Mouse (Mus musculus) ZHBTc4 (cell line): ENCODE measurements around the gene Pdxp.
A peak's percentile ranks its signal among the peaks of the same experiment; 100 is the strongest.

ENCODE experiments used
- DNase-seq: peaks from one replicate; pipeline ENCODE4 v3.0.0-alpha.2; 2011; ENCODE audit warnings: low read depth, low spot score

Pdxp gene

GRCm38 (mm10) chr15:78899409-78899739, 14.3 kb upstream of the Pdxp start, which contains the start of gene Gm49510:
Gm49510 (plus strand) TSS chr15:78899667.
- DNase-seq = no peak

DNA sequence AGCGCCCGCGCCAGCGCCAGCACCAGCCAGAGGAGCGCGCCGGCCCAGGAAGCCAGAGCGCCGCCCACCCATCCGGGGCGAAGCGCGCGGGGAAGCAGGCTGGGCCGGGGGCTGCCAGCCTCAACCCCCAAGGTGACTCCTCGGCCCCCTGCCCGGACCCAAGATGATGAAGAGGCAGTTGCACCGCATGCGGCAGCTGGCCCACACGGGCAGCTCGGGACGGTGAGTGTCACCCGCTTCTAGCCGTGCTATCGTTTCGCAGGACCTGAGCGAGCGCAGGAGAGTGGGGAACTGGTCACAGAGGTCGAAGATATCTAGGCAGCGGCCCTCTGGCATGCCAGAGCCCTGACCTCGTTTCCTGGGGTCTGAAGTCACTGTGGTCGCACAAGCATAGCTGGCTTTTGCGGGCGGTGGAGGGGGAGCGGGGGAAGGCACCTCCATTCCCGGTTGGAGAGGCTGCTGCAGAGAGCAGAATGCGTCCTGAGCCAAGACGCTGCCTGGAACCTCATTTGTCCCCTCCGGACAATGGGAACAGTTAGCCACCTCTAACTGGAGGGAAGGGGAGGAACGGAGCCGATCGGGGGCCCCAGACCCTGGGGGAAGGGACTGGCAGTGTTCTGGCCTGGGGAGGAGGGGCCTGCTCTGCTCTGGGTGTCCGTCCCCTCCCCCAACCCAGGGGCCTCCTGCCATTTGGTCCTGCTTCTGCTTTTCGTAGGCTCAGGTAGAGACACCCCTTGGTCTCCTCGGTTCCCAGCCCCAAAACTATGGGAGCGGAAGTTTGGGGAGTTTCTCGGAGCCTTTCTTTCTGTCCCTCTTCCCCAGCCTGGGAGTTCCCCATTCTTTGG, 13.8 kb upstream of the Pdxp start, which contains the start of gene Sh3bp1:
Gene Sh3bp1 (plus strand): TSS at position 29 of the 845 bp plus-strand sequence.
- DNase-seq = peak; percentile 84

- DNase-seq = no peak
Measured at GRCm38 (mm10) chr15:78900585-78901421, 12.9 kb upstream of the Pdxp start.

- peak; percentile 57 for DNase-seq
Measured at GRCm38 (mm10) chr15:78901422-78901789, 12.3 kb upstream of the Pdxp start.

- peak; percentile 85 for DNase-seq
Measured at GRCm38 (mm10) chr15:78903243-78903642, 10.5 kb upstream of the Pdxp start.

DNA sequence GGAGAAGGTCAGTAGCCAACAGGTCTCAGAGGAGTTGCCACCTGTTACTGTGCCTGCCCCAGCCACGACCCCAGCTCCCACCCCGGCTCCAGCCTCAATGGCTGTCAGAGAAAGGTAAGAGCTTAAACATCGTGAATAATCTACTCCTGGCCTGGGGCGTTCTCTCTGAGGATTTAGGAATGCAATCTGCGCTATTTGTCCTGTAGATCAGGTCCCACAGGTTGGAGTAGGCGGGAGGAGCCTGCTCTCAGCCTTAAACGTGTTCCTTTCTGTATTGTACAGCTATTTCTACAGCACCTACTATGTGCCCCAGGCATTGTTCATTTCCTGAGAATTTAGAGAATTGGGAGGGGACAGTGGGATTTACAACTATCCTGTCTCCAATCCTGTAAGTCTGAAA, 5.3 kb upstream of the Pdxp start:
- DNase-seq = peak; percentile 69

- no peak for DNase-seq
Measured at GRCm38 (mm10) chr15:78908982-78909381, 4.7 kb upstream of the Pdxp start.

DNA sequence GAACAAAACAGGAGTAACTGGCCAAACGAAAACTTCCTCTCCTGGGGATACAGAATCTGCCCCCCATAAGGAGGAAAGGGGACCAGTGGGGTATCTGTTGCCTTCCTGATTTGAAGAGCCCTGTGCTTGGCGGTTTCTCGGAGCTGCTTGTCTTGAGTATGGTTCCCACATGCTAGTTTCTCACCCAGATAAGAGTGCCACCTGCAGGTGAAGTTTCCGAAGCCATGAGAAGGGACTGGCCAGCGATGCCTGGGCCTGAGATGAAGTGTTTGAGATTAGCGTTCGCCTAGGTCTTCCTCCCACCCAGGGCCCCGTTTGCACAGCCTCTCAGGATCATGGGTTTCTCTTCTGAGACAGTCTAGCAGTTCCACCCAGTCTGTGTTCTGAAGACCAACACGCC, 1.7 kb upstream of the Pdxp start:
- peak; percentile 54 for DNase-seq

GRCm38 (mm10) chr15:78914091-78914822, 538 bp downstream of the Pdxp start:
- DNase-seq = peak; percentile 75

GRCm38 (mm10) chr15:78914823-78915659, 1.3 kb downstream of the Pdxp start:
- no peak for DNase-seq

- DNase-seq = peak; percentile 91
Measured at GRCm38 (mm10) chr15:78915660-78916017, 1.9 kb downstream of the Pdxp start.

DNA sequence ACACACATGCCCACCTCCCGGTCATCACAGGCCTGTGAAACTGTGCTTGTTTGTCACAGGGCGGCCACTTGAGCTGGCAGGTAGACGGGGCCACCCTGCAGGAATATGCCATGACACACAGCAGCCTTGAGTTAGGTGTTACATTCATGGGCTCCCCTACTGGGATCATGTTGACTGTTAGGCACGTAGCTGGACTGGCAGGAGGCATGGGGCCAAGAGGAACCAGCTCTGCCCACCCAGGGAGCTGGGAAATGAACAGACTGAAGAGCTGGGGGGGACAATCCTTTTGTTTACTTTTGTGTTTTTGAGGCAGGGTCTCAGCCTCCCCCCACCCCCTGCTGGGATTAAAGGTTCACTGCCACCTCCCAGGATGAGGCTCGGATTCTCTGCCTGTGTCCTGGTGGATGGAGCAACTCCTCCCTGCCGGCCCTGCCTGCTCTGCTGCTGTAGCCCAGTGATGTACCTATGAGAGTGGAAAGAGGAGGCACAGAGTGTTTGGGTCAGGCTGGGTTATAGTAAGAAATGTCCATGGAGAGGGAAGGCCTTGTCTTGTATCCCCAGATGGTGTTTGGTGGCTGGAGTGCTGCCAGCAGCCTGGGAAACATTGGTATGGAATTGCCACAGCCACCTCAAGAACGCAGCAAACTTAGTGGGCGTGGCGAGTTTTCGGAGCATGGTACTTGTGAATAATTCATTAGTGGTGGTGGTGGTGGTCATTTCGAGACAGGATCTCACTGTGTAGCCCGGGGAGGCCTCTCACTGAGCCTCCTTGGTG, 2.5 kb downstream of the Pdxp start:
- no peak for DNase-seq

DNA sequence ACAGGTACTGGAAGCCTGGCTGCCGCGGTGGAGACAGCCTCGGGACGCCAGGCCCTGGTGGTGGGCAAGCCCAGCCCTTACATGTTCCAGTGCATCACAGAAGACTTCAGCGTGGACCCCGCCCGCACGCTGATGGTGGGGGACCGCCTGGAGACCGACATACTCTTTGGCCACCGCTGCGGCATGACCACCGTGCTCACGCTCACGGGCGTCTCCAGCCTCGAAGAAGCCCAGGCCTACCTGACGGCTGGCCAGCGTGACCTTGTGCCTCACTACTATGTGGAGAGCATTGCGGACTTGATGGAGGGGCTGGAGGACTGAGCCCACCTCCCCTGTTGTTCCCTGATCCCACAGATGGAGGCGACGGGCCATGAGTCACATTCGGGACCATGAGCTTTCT, 4.4 kb downstream of the Pdxp start:
- DNase-seq = no peak

GRCm38 (mm10) chr15:78919914-78920313, 6.2 kb downstream of the Pdxp start:
- DNase-seq = no peak

GRCm38 (mm10) chr15:78922700-78923099, 9.0 kb downstream of the Pdxp start:
- no peak for DNase-seq

GRCm38 (mm10) chr15:78923585-78923984, 9.9 kb downstream of the Pdxp start:
- no peak for DNase-seq

GRCm38 (mm10) chr15:78925129-78925528, 11.4 kb downstream of the Pdxp start:
- DNase-seq = no peak

DNA sequence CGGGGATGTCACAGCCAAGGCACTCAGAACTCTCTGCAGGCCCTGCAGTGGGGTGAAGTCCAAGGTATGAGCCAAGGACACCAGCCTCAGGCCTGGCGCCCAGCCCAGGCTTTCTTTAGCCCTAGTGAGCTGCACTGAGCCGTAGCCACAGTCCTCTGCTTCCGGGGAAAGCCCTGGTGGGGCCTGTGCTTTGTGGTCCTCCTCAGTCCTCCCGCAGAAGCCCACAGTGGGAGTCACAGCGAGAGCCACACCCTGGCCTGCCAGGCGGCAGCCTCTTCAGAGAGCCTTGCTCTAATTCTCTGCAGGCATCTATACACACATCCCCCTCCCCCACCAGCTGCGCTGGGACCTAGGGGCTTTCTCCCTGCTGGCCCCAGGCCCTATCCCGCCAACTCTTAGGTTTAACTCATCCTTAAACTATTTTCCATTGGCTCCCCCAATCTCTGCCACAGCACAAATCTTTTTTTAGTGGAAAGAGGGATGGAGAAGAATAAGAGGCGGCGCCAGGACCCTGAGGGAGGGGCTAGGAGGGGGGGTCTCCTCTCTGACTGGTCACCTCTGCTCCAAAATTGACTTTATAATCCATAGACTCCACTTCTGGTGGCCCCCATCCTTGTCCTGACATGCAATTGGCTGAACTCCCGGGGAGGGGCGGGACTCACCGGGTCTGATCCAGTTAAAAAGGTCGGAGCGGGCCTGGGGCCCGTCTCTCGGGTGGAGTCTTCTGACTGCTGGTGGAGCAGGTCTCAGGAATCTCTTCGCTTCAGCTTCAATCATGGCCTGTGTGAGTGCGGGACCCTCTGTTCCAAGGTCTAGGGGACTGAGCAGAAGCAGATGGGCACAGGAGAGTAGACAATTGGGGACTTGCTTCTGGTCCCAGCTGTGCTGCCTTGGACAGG, 12.6 kb downstream of the Pdxp start, which contains the start of gene Lgals1:
Gene Lgals1 (plus strand): TSS at position 705 of the 899 bp plus-strand sequence.
- peak; percentile 90 for DNase-seq
